Comparison of ENCODE assay signal across 8 mouse cellular contexts in the genomic region with DNA sequence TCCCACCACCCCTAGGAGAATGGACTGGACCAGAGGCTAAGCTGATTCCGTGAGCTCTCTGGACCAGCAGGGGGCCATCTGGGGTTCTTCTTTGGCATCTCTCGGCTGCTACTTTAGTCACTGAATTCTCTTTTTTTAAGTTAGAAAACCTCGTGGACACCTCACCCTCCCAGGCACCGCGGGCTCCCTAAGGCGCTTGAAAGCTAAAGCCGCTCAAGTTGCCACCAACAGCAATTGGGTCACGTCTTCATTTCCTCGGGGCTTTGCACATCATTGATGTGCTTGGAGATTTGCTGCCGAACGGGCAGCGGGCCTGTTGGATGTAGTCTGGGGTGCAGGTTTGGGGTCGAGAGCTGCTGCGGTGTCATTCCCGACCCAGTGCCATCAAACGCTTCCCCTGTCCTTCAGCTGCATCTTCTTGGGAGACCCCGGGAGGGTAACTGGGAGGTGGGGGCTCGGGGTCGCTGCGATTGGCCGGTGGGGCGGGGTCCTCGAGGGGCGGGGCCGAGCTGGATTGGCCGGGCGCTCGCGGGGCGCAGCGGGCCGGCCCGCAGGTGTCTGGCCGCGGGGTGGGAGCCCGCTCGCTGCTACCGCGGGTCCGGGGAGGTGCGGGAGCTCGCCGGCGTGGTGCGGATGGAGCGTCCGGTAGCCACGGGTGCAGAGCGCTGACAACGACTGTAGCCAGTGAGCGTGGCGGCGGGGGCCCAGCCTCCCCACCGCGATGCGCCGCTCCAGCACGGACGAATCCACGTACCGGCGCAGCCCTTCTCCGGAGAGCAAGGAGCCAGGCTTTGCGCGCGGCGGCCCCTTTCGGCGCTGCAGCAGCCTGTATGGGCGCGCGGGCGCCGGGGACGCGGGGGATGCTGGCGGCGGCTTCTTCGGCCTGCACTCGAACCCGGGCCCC. TPM values are rescaled to one million over a fixed set of nuclear protein-coding genes. Genes with fewer than 3 reads are reported as not detected.
DNase-seq lines count a peak whose midpoint lies in the region; ATAC-seq and TF ChIP-seq lines count a peak whose summit lies in the region.

No protein-coding gene starts in this region.

- ATAC-seq in embryonic facial prominence, embryonic 15.5 days (ENCODE audit: insufficient number of reproducible peaks, low FRiP score, low TSS enrichment, low read depth), result no peak
- ATAC-seq in hindbrain, embryonic 12.5 days (ENCODE audit: low FRiP score), result peak; percentile 58
- ATAC-seq in limb, embryonic 14.5 days (ENCODE audit: low FRiP score, low read depth), result peak; percentile 29; the same call in 1 of the 2 replicates
- ATAC-seq in midbrain, embryonic 14.5 days (ENCODE audit: low FRiP score, low TSS enrichment), result peak; percentile 57

- peaks cover 25% of the 10 kb centered on the region for H3K27me3 ChIP-seq in embryonic facial prominence, embryonic 15.5 days
- H3K27me3 ChIP-seq in hindbrain, embryonic 12.5 days, result peaks cover 34% of the 10 kb centered on the region
- peaks cover 7% of the 10 kb centered on the region; the same call in 1 of the 2 replicates for H3K27me3 ChIP-seq in limb, embryonic 14.5 days (ENCODE audit: control insufficient read depth, insufficient read depth, low read length)
- H3K27me3 ChIP-seq in midbrain, embryonic 14.5 days (ENCODE audit: control insufficient read depth, insufficient read depth, low read length), result no peaks in the 10 kb centered on the region; the same call in 1 of the 2 replicates

- no peaks in the 10 kb centered on the region for H3K9me3 ChIP-seq in embryonic facial prominence, embryonic 15.5 days (replicated peaks)
- H3K9me3 ChIP-seq in hindbrain, embryonic 12.5 days (replicated peaks), result no peaks in the 10 kb centered on the region
- no peaks in the 10 kb centered on the region for H3K9me3 ChIP-seq in limb, embryonic 14.5 days (ENCODE audit: control insufficient read depth, low read length)
- H3K9me3 ChIP-seq in midbrain, embryonic 14.5 days (ENCODE audit: control insufficient read depth, low read length), result no peaks in the 10 kb centered on the region

- no peaks in the 10 kb centered on the region for H3K36me3 ChIP-seq in embryonic facial prominence, embryonic 15.5 days
- H3K36me3 ChIP-seq in hindbrain, embryonic 12.5 days, result no peaks in the 10 kb centered on the region
- H3K36me3 ChIP-seq in limb, embryonic 14.5 days (ENCODE audit: control insufficient read depth, insufficient read depth, low read length), result no peaks in the 10 kb centered on the region
- H3K36me3 ChIP-seq in midbrain, embryonic 14.5 days (ENCODE audit: control insufficient read depth, insufficient read depth, low read length), result no peaks in the 10 kb centered on the region

- no peak for TF ChIP-seq POLR2A in limb, embryonic 14.5 days (IDR thresholded peaks at IDR 0.05; ENCODE audit: borderline replicate concordance, extremely low read depth, insufficient read depth, insufficient read length)

- under 1% methylated on average over 81 of the region's 81 CpGs for WGBS in embryonic facial prominence, embryonic 15.5 days
- WGBS in hindbrain, embryonic 12.5 days, result under 1% methylated on average over 81 of the region's 81 CpGs
- WGBS in limb, embryonic 14.5 days, result 1% methylated on average over 47 of the region's 81 CpGs
- under 1% methylated on average over 78 of the region's 81 CpGs for WGBS in midbrain, embryonic 14.5 days

- peak; percentile 62 for DNase-seq in kidney, adult 18-20 months
- DNase-seq in kidney, adult 11 months, result no peak
- peak; percentile 51 for DNase-seq in adrenal gland, postnatal 10 days
- DNase-seq in limb, embryonic 14.5 days (ENCODE audit: low spot score), result peak; percentile 57
- peak; percentile 80 for DNase-seq in midbrain, embryonic 14.5 days
- no peak for DNase-seq in urinary bladder, adult 2 months (ENCODE audit: low spot score)

- H3K4me1 ChIP-seq in embryonic facial prominence, embryonic 15.5 days, result peaks cover 45% of the 10 kb centered on the region
- peaks cover 24% of the 10 kb centered on the region for H3K4me1 ChIP-seq in hindbrain, embryonic 12.5 days
- peaks cover 33% of the 10 kb centered on the region for H3K4me1 ChIP-seq in limb, embryonic 14.5 days (ENCODE audit: control insufficient read depth, insufficient read depth, low read length)
- peaks cover 20% of the 10 kb centered on the region for H3K4me1 ChIP-seq in midbrain, embryonic 14.5 days (ENCODE audit: control insufficient read depth, insufficient read depth, low read length)

- 0 out of 2 replicates have a peak overlapping the region, but pooled peaks have one; percentile 16 for H3K9ac ChIP-seq in embryonic facial prominence, embryonic 15.5 days
- H3K9ac ChIP-seq in hindbrain, embryonic 12.5 days, result peak overlapping the region; percentile 65
- H3K9ac ChIP-seq in limb, embryonic 14.5 days (ENCODE audit: low read depth, low read length, severe bottlenecking), result peak overlapping the region; percentile 50
- H3K9ac ChIP-seq in midbrain, embryonic 14.5 days (replicated peaks; ENCODE audit: low read length), result peak overlapping the region; percentile 69

- H3K4me2 ChIP-seq in embryonic facial prominence, embryonic 15.5 days (replicated peaks), result peak overlapping the region; percentile 91
- H3K4me2 ChIP-seq in hindbrain, embryonic 12.5 days (replicated peaks), result peak overlapping the region; percentile 93
- peak overlapping the region; percentile 96 for H3K4me2 ChIP-seq in limb, embryonic 14.5 days (replicated peaks; ENCODE audit: low read depth, low read length, severe bottlenecking)
- peak overlapping the region; percentile 86 for H3K4me2 ChIP-seq in midbrain, embryonic 14.5 days (ENCODE audit: low read length)

- no peak overlapping the region for H3K27ac ChIP-seq in embryonic facial prominence, embryonic 15.5 days (replicated peaks)
- H3K27ac ChIP-seq in hindbrain, embryonic 12.5 days, result peak overlapping the region; percentile 17; the same call in 1 of the 2 replicates
- no peak overlapping the region for H3K27ac ChIP-seq in limb, embryonic 14.5 days (replicated peaks; ENCODE audit: low read depth, low read length)
- peak overlapping the region; percentile 63 for H3K27ac ChIP-seq in midbrain, embryonic 14.5 days (replicated peaks; ENCODE audit: low read depth, low read length)

- peak overlapping the region; percentile 48 for H3K4me3 ChIP-seq in embryonic facial prominence, embryonic 15.5 days (replicated peaks)
- H3K4me3 ChIP-seq in hindbrain, embryonic 12.5 days, result peak overlapping the region; percentile 64
- peak overlapping the region; percentile 56 for H3K4me3 ChIP-seq in limb, embryonic 14.5 days (replicated peaks; ENCODE audit: low read length)
- peak overlapping the region; percentile 63 for H3K4me3 ChIP-seq in midbrain, embryonic 14.5 days (replicated peaks; ENCODE audit: low read depth, low read length)

RNA-seq across cellular contexts. Expression of gene Tspan4, which starts 6.7 kb away (rescaled TPM):
- 10 to 100 TPM; 53.8 to 57.1 TPM for total RNA-seq in adrenal gland, postnatal 10 days (2021)
- 60.8 and 67.9 TPM in 2 replicates for polyA plus RNA-seq in embryonic facial prominence, embryonic 15.5 days (2015; fragmentation: Nextera tagmentation; extraction: Ambion mirVana)
- 30.1 and 31.1 TPM in 2 replicates for polyA plus RNA-seq in hindbrain, embryonic 12.5 days (2016; fragmentation: Nextera tagmentation; extraction: Ambion mirVana)
- polyA plus RNA-seq in limb, embryonic 14.5 days (2012; rRNA removed), result 101 and 165 TPM in 2 replicates
- 77.9 and 79.4 TPM in 2 replicates for polyA plus RNA-seq in limb, embryonic 14.5 days (2014; fragmentation: Nextera tagmentation; extraction: Ambion mirVana)
- 35.2 and 36.4 TPM in 2 replicates for polyA plus RNA-seq in midbrain, embryonic 14.5 days (2014; fragmentation: Nextera tagmentation; extraction: Ambion mirVana)
- 161 and 196 TPM in 2 replicates for polyA plus RNA-seq in urinary bladder, adult 2 months (2012; rRNA removed)

RNA-seq across cellular contexts. Expression of gene Polr2l, which starts 6.8 kb away (rescaled TPM):
- 10 to 100 TPM; 58.3 to 59.7 TPM for total RNA-seq in adrenal gland, postnatal 10 days (2021)
- 63.9 and 66.4 TPM in 2 replicates for polyA plus RNA-seq in embryonic facial prominence, embryonic 15.5 days (2015; fragmentation: Nextera tagmentation; extraction: Ambion mirVana)
- polyA plus RNA-seq in hindbrain, embryonic 12.5 days (2016; fragmentation: Nextera tagmentation; extraction: Ambion mirVana), result 62.0 and 69.0 TPM in 2 replicates
- 27.5 and 32.1 TPM in 2 replicates for polyA plus RNA-seq in limb, embryonic 14.5 days (2012; rRNA removed)
- 59.4 and 61.0 TPM in 2 replicates for polyA plus RNA-seq in limb, embryonic 14.5 days (2014; fragmentation: Nextera tagmentation; extraction: Ambion mirVana)
- 75.1 and 93.3 TPM in 2 replicates for polyA plus RNA-seq in midbrain, embryonic 14.5 days (2014; fragmentation: Nextera tagmentation; extraction: Ambion mirVana)
- 41.8 and 48.1 TPM in 2 replicates for polyA plus RNA-seq in urinary bladder, adult 2 months (2012; rRNA removed)

RNA-seq across cellular contexts. Expression of gene Cd151, which starts 14.6 kb away (rescaled TPM):
- 100 to 1,000 TPM; 184 to 198 TPM for total RNA-seq in adrenal gland, postnatal 10 days (2021)
- 23.9 and 26.5 TPM in 2 replicates for polyA plus RNA-seq in embryonic facial prominence, embryonic 15.5 days (2015; fragmentation: Nextera tagmentation; extraction: Ambion mirVana)
- 14.4 and 17.3 TPM in 2 replicates for polyA plus RNA-seq in hindbrain, embryonic 12.5 days (2016; fragmentation: Nextera tagmentation; extraction: Ambion mirVana)
- polyA plus RNA-seq in limb, embryonic 14.5 days (2012; rRNA removed), result 100 and 125 TPM in 2 replicates
- 44.2 and 44.4 TPM in 2 replicates for polyA plus RNA-seq in limb, embryonic 14.5 days (2014; fragmentation: Nextera tagmentation; extraction: Ambion mirVana)
- polyA plus RNA-seq in midbrain, embryonic 14.5 days (2014; fragmentation: Nextera tagmentation; extraction: Ambion mirVana), result 43.8 and 44.1 TPM in 2 replicates
- polyA plus RNA-seq in urinary bladder, adult 2 months (2012; rRNA removed), result 280 and 288 TPM in 2 replicates

RNA-seq across cellular contexts. Expression of gene Cracr2b, which starts 20.9 kb away (rescaled TPM):
- total RNA-seq in adrenal gland, postnatal 10 days (2021), result 10 to 100 TPM; 16.8 to 19.6 TPM
- 21.6 and 26.9 TPM in 2 replicates for polyA plus RNA-seq in embryonic facial prominence, embryonic 15.5 days (2015; fragmentation: Nextera tagmentation; extraction: Ambion mirVana)
- polyA plus RNA-seq in hindbrain, embryonic 12.5 days (2016; fragmentation: Nextera tagmentation; extraction: Ambion mirVana), result 7.7 and 8.9 TPM in 2 replicates
- 11.9 and 12.1 TPM in 2 replicates for polyA plus RNA-seq in limb, embryonic 14.5 days (2012; rRNA removed)
- 8.3 and 8.8 TPM in 2 replicates for polyA plus RNA-seq in limb, embryonic 14.5 days (2014; fragmentation: Nextera tagmentation; extraction: Ambion mirVana)
- 3.8 and 4.6 TPM in 2 replicates for polyA plus RNA-seq in midbrain, embryonic 14.5 days (2014; fragmentation: Nextera tagmentation; extraction: Ambion mirVana)
- 24.0 and 25.8 TPM in 2 replicates for polyA plus RNA-seq in urinary bladder, adult 2 months (2012; rRNA removed)

RNA-seq across cellular contexts. Expression of gene Pnpla2, which starts 26.8 kb away (rescaled TPM):
- total RNA-seq in adrenal gland, postnatal 10 days (2021), result 1,000 to 10,000 TPM; 1,181 to 1,292 TPM
- 22.2 and 27.9 TPM in 2 replicates for polyA plus RNA-seq in embryonic facial prominence, embryonic 15.5 days (2015; fragmentation: Nextera tagmentation; extraction: Ambion mirVana)
- polyA plus RNA-seq in hindbrain, embryonic 12.5 days (2016; fragmentation: Nextera tagmentation; extraction: Ambion mirVana), result 16.2 and 19.1 TPM in 2 replicates
- polyA plus RNA-seq in limb, embryonic 14.5 days (2012; rRNA removed), result 14.8 and 16.4 TPM in 2 replicates
- polyA plus RNA-seq in limb, embryonic 14.5 days (2014; fragmentation: Nextera tagmentation; extraction: Ambion mirVana), result 14.5 and 14.8 TPM in 2 replicates
- 15.8 and 15.9 TPM in 2 replicates for polyA plus RNA-seq in midbrain, embryonic 14.5 days (2014; fragmentation: Nextera tagmentation; extraction: Ambion mirVana)
- polyA plus RNA-seq in urinary bladder, adult 2 months (2012; rRNA removed), result 108 and 133 TPM in 2 replicates

Comparison
In these comparisons a context has a peak if more than half of its experiments do, and no peak if none do; other contexts are left out.
1. DNase-seq: peak in kidney, adult 18-20 months (single experiment), adrenal gland, postnatal 10 days (single experiment), limb, embryonic 14.5 days (single experiment) and midbrain, embryonic 14.5 days (single experiment); none in kidney, adult 11 months (single experiment) and urinary bladder, adult 2 months (single experiment).
2. H3K27ac ChIP-seq: peak in hindbrain, embryonic 12.5 days (single experiment) and midbrain, embryonic 14.5 days (single experiment); none in embryonic facial prominence, embryonic 15.5 days (single experiment) and limb, embryonic 14.5 days (single experiment).
3. H3K9ac ChIP-seq: peak in every context shown above with its lines; median percentile 69 in midbrain, embryonic 14.5 days; 65 in hindbrain, embryonic 12.5 days; 50 in limb, embryonic 14.5 days; 16 in embryonic facial prominence, embryonic 15.5 days.
4. Peak in every context shown above with its lines, with median percentiles within 50 percentile points of each other: H3K4me2 ChIP-seq and H3K4me3 ChIP-seq.